Mouse (Mus musculus): Measurements from ENCODE around the gene Kcnk15. TPM values are rescaled to one million over a fixed set of nuclear protein-coding genes. Genes with fewer than 3 reads are reported as not detected.

Kcnk15 gene
- polyA plus RNA-seq, 1 experiment from 2014 or later = not detected

DNA sequence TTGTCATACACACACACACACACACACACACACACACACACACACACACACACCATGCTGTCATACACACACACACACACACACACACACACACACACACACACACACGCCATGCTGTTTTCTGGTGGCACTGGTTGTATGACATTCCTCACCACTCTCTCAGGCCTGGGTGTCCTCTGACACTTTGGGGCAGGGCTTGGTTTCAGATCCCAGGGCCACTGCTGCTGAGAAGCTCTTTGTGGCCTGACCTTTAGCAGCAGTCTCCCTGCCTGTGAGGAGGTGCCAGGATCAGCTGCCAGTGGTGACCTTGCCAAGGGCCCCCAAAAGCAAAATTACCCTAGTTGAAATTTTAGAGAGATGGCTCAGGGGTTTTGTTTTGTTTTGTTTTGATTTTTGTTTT is 27.6 kb upstream of the Kcnk15 start:
- H3K9ac ChIP-seq (ENCODE audit: low read length) = no peak overlapping the region
- H3K27ac ChIP-seq (ENCODE audit: low read length) = no peak overlapping the region
- no peaks in the 10 kb centered on the region for H3K4me1 ChIP-seq (ENCODE audit: control insufficient read depth, insufficient read depth, low read length)
- H3K9me3 ChIP-seq (replicated peaks; ENCODE audit: control insufficient read depth, low read length) = no peaks in the 10 kb centered on the region
- 89% methylated on average over 1 of the region's 1 CpGs for WGBS
- no peak overlapping the region for H3K4me3 ChIP-seq (ENCODE audit: low read length)
- H3K4me2 ChIP-seq (ENCODE audit: low read depth, low read length) = no peak overlapping the region
- no peaks in the 10 kb centered on the region for H3K36me3 ChIP-seq (ENCODE audit: control insufficient read depth, insufficient read depth)
- ATAC-seq (replicated peaks; ENCODE audit: extremely low read depth, insufficient read depth, low FRiP score) = no peak
- peaks cover 27% of the 10 kb centered on the region for H3K27me3 ChIP-seq (ENCODE audit: control insufficient read depth, insufficient read depth, low read length)

GRCm38 (mm10) chr2:163826494-163826893 is 27.0 kb upstream of the Kcnk15 start:
- Histone ChIP-seq H3K4me3 (ENCODE audit: low read length) (no peak overlapping the region), H3K27ac (ENCODE audit: low read length) (no peak overlapping the region), H3K4me1 (ENCODE audit: control insufficient read depth, insufficient read depth, low read length) (no peaks in the 10 kb centered on the region), H3K36me3 (ENCODE audit: control insufficient read depth, insufficient read depth) (no peaks in the 10 kb centered on the region), H3K27me3 (ENCODE audit: control insufficient read depth, insufficient read depth, low read length) (peaks cover 30% of the 10 kb centered on the region), H3K9ac (ENCODE audit: low read length) (no peak overlapping the region), H3K9me3 (replicated peaks; ENCODE audit: control insufficient read depth, low read length) (no peaks in the 10 kb centered on the region), H3K4me2 (ENCODE audit: low read depth, low read length) (no peak overlapping the region)
- WGBS = 55% methylated on average over 5 of the region's 5 CpGs
- no peak for ATAC-seq (replicated peaks; ENCODE audit: extremely low read depth, insufficient read depth, low FRiP score)

- no peak for ATAC-seq (replicated peaks; ENCODE audit: extremely low read depth, insufficient read depth, low FRiP score)
- H3K4me1 ChIP-seq (ENCODE audit: control insufficient read depth, insufficient read depth, low read length) = no peaks in the 10 kb centered on the region
- no peak overlapping the region for H3K9ac ChIP-seq (ENCODE audit: low read length)
- no peaks in the 10 kb centered on the region for H3K9me3 ChIP-seq (replicated peaks; ENCODE audit: control insufficient read depth, low read length)
- H3K27ac ChIP-seq (ENCODE audit: low read length) = no peak overlapping the region
- WGBS = 52% methylated on average over 1 of the region's 1 CpGs
- H3K4me3 ChIP-seq (ENCODE audit: low read length) = no peak overlapping the region
- no peak overlapping the region for H3K4me2 ChIP-seq (ENCODE audit: low read depth, low read length)
- no peaks in the 10 kb centered on the region for H3K36me3 ChIP-seq (ENCODE audit: control insufficient read depth, insufficient read depth)
- peaks cover 27% of the 10 kb centered on the region for H3K27me3 ChIP-seq (ENCODE audit: control insufficient read depth, insufficient read depth, low read length)
These were observed 22.3 kb upstream of the Kcnk15 start for GRCm38 (mm10) chr2:163831163-163831562.

GRCm38 (mm10) chr2:163838043-163838442 is 15.4 kb upstream of the Kcnk15 start:
- H3K4me3 ChIP-seq (ENCODE audit: low read length) = no peak overlapping the region
- WGBS = 26% methylated on average over 9 of the region's 9 CpGs
- no peak overlapping the region for H3K4me2 ChIP-seq (ENCODE audit: low read depth, low read length)
- peaks cover 34% of the 10 kb centered on the region for H3K27me3 ChIP-seq (ENCODE audit: control insufficient read depth, insufficient read depth, low read length)
- H3K4me1 ChIP-seq (ENCODE audit: control insufficient read depth, insufficient read depth, low read length) = peaks cover 7% of the 10 kb centered on the region
- no peak overlapping the region for H3K27ac ChIP-seq (ENCODE audit: low read length)
- no peaks in the 10 kb centered on the region for H3K36me3 ChIP-seq (ENCODE audit: control insufficient read depth, insufficient read depth)
- 0 out of 2 replicates have a peak, but pooled peaks have one; percentile 41 for ATAC-seq (replicated peaks; ENCODE audit: extremely low read depth, insufficient read depth, low FRiP score)
- H3K9me3 ChIP-seq (replicated peaks; ENCODE audit: control insufficient read depth, low read length) = no peaks in the 10 kb centered on the region
- H3K9ac ChIP-seq (ENCODE audit: low read length) = no peak overlapping the region

GRCm38 (mm10) chr2:163839519-163839918 is 13.9 kb upstream of the Kcnk15 start:
- no peaks in the 10 kb centered on the region for H3K36me3 ChIP-seq (ENCODE audit: control insufficient read depth, insufficient read depth)
- no peaks in the 10 kb centered on the region for H3K9me3 ChIP-seq (replicated peaks; ENCODE audit: control insufficient read depth, low read length)
- peak; percentile 82 for ATAC-seq (replicated peaks; ENCODE audit: extremely low read depth, insufficient read depth, low FRiP score)
- peaks cover 32% of the 10 kb centered on the region for H3K27me3 ChIP-seq (ENCODE audit: control insufficient read depth, insufficient read depth, low read length)
- 18% methylated on average over 6 of the region's 6 CpGs for WGBS
- H3K4me2 ChIP-seq (ENCODE audit: low read depth, low read length) = no peak overlapping the region
- H3K9ac ChIP-seq (ENCODE audit: low read length) = no peak overlapping the region
- no peak overlapping the region for H3K27ac ChIP-seq (ENCODE audit: low read length)
- H3K4me3 ChIP-seq (ENCODE audit: low read length) = no peak overlapping the region
- H3K4me1 ChIP-seq (ENCODE audit: control insufficient read depth, insufficient read depth, low read length) = peaks cover 7% of the 10 kb centered on the region

DNA sequence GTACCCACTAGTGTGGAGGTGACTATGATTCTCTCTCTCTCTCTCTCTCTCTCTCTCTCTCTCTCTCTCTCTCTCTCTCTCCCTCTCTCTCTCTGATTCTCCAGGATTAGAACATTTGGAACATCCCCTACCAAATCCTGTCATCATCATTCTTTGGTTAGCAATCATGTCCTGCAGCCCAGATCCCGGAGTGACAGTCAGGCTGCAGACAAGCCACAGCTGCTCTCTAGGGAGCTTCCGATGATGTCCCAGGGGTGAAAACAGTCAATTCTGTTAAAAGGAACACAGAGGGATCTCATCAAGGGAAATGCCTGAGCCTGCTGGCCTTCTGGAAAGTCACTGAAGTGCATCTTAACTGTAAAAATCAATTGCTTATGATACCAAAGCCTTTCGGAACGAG is 11.4 kb upstream of the Kcnk15 start:
- no peak for ATAC-seq (replicated peaks; ENCODE audit: extremely low read depth, insufficient read depth, low FRiP score)
- Histone ChIP-seq H3K27ac (ENCODE audit: low read length) (no peak overlapping the region), H3K9ac (ENCODE audit: low read length) (no peak overlapping the region), H3K27me3 (ENCODE audit: control insufficient read depth, insufficient read depth, low read length) (peaks cover 29% of the 10 kb centered on the region), H3K36me3 (ENCODE audit: control insufficient read depth, insufficient read depth) (no peaks in the 10 kb centered on the region), H3K9me3 (replicated peaks; ENCODE audit: control insufficient read depth, low read length) (no peaks in the 10 kb centered on the region), H3K4me3 (ENCODE audit: low read length) (no peak overlapping the region), H3K4me1 (ENCODE audit: control insufficient read depth, insufficient read depth, low read length) (peaks cover 7% of the 10 kb centered on the region), H3K4me2 (ENCODE audit: low read depth, low read length) (no peak overlapping the region)
- 64% methylated on average over 4 of the region's 4 CpGs for WGBS

DNA sequence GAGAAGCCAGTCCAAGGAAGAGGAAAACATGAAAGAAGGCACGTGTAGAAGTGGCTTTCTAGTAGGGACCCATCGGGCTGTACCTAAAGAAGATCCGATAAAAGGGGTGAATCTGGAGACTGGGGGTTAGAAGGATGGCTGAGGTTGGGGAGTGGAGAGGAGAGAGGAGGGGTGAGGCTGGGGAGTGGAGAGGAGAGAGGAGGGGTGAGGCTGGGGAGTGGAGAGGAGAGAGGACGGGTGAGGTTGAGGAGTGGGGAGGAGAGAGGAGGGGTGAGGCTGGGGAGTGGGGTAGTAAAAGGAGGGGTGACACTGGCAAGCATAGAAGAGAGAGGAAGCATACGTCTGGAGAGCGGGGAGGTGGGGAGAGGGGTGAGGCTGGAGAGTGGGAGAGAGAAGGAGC is 3.8 kb downstream of the Kcnk15 start:
- 81% methylated on average over 6 of the region's 6 CpGs for WGBS
- no peak overlapping the region for H3K4me2 ChIP-seq (ENCODE audit: low read depth, low read length)
- no peaks in the 10 kb centered on the region for H3K9me3 ChIP-seq (replicated peaks; ENCODE audit: control insufficient read depth, low read length)
- peaks cover 79% of the 10 kb centered on the region for H3K27me3 ChIP-seq (ENCODE audit: control insufficient read depth, insufficient read depth, low read length)
- no peak overlapping the region for H3K9ac ChIP-seq (ENCODE audit: low read length)
- H3K36me3 ChIP-seq (ENCODE audit: control insufficient read depth, insufficient read depth) = no peaks in the 10 kb centered on the region
- no peak overlapping the region for H3K4me3 ChIP-seq (ENCODE audit: low read length)
- H3K27ac ChIP-seq (ENCODE audit: low read length) = no peak overlapping the region
- no peaks in the 10 kb centered on the region; the same call in 1 of the 2 replicates for H3K4me1 ChIP-seq (ENCODE audit: control insufficient read depth, insufficient read depth, low read length)
- no peak for ATAC-seq (replicated peaks; ENCODE audit: extremely low read depth, insufficient read depth, low FRiP score)

DNA sequence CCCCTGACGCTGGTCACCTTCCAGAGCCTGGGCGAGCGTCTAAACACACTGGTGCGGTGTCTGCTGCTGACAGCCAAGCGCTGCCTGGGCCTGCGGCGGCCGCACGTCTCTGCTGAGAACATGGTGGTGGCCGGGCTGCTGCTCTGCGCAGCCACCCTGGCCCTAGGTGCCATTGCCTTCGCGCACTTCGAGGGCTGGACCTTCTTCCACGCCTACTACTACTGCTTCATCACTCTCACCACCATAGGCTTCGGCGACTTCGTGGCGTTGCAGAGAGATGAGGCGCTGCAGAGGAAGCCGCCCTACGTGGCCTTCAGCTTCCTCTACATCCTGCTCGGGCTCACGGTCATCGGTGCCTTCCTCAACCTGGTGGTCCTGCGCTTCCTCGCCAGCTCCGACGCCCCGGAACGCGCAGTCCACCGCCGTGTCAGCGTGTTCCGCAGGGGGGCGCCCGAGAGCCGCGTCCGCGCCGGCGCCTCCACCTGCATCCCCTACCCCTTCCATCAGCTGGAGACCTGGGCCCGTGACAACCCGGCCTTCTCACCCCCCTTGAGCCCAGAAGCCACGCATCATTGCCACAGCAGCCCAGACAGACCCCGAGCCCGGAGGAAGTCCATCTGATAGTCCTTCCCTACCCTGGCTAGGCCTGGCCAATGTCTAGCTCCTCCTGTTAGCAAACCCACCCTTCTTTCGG is 5.0 kb downstream of the Kcnk15 start:
- ATAC-seq (replicated peaks; ENCODE audit: extremely low read depth, insufficient read depth, low FRiP score) = no peak
- no peak overlapping the region for H3K4me3 ChIP-seq (ENCODE audit: low read length)
- no peak overlapping the region for H3K27ac ChIP-seq (ENCODE audit: low read length)
- H3K9ac ChIP-seq (ENCODE audit: low read length) = no peak overlapping the region
- H3K4me1 ChIP-seq (ENCODE audit: control insufficient read depth, insufficient read depth, low read length) = no peaks in the 10 kb centered on the region; the same call in 1 of the 2 replicates
- H3K36me3 ChIP-seq (ENCODE audit: control insufficient read depth, insufficient read depth) = no peaks in the 10 kb centered on the region
- 12% methylated on average over 50 of the region's 50 CpGs for WGBS
- no peaks in the 10 kb centered on the region for H3K9me3 ChIP-seq (replicated peaks; ENCODE audit: control insufficient read depth, low read length)
- peaks cover 74% of the 10 kb centered on the region for H3K27me3 ChIP-seq (ENCODE audit: control insufficient read depth, insufficient read depth, low read length)
- no peak overlapping the region for H3K4me2 ChIP-seq (ENCODE audit: low read depth, low read length)

DNA sequence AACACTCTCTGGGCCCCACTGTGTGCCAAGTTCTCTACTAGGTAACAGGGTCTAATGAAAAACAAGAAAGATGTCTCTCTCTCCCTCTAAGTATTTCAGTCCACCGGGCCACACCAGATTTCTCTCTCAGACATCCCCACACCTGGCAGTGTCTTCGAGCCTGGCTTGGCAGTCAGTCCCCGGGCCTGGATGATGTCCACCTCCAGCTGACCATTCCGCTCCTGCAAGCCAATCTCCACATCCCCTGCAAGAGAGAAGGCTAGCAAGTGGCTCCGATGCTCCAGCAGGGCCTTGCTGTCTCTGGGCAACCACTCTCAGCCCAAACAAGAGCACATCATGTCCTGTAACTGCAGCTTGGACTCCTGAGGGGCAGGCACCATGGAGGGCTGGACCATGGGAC is 11.9 kb downstream of the Kcnk15 start:
- H3K4me1 ChIP-seq (ENCODE audit: control insufficient read depth, insufficient read depth, low read length) = no peaks in the 10 kb centered on the region
- no peaks in the 10 kb centered on the region for H3K36me3 ChIP-seq (ENCODE audit: control insufficient read depth, insufficient read depth)
- H3K27me3 ChIP-seq (ENCODE audit: control insufficient read depth, insufficient read depth, low read length) = peaks cover 20% of the 10 kb centered on the region
- H3K4me2 ChIP-seq (ENCODE audit: low read depth, low read length) = no peak overlapping the region
- WGBS = 83% methylated on average over 5 of the region's 5 CpGs
- no peak overlapping the region for H3K4me3 ChIP-seq (ENCODE audit: low read length)
- no peak overlapping the region for H3K27ac ChIP-seq (ENCODE audit: low read length)
- no peak overlapping the region for H3K9ac ChIP-seq (ENCODE audit: low read length)
- no peak for ATAC-seq (replicated peaks; ENCODE audit: extremely low read depth, insufficient read depth, low FRiP score)
- no peaks in the 10 kb centered on the region for H3K9me3 ChIP-seq (replicated peaks; ENCODE audit: control insufficient read depth, low read length)

Measured in heart, embryonic 16.5 days (tissue).